Mouse (Mus musculus): Measurements from ENCODE around the gene Ltb4r1.

- TF ChIP-seq POLR2A (IDR thresholded peaks at IDR 0.05; ENCODE audit: insufficient read depth, low read length) = no peak
- no peak for TF ChIP-seq EP300 (IDR thresholded peaks at IDR 0.05; ENCODE audit: insufficient read depth, low read depth, low read length)
These were observed 16.7 kb downstream of the Ltb4r1 start for GRCm38 (mm10) chr14:55782361-55782960.
